ENCODE assay signal across 32 mouse cellular contexts in genomic region chr6:143668551-143668950, GRCm38 (mm10).
"Had no signal": no experiment of that assay in that cellular context is flagged by ENCODE, and none has a peak within 500 bp of the region (broad histone marks: within the 10 kb centered on the region; RNA-seq: fewer than 3 reads in every experiment).

No protein-coding gene starts in this region.

- H3K9ac ChIP-seq: limb, embryonic 12.5 days; limb, embryonic 13.5 days; limb, embryonic 15.5 days; liver, embryonic 12.5 days; liver, embryonic 13.5 days; liver, embryonic 14.5 days; liver, embryonic 15.5 days; liver, postnatal 0 days; lung, embryonic 14.5 days; lung, embryonic 15.5 days; midbrain, embryonic 12.5 days; midbrain, embryonic 13.5 days; midbrain, embryonic 15.5 days had no signal

- H3K36me3 ChIP-seq: limb, embryonic 10.5 days; limb, embryonic 12.5 days; limb, embryonic 13.5 days; limb, embryonic 15.5 days; liver, embryonic 12.5 days; liver, embryonic 13.5 days; liver, embryonic 15.5 days; lung, embryonic 15.5 days; midbrain, embryonic 10.5 days; midbrain, embryonic 12.5 days; midbrain, embryonic 13.5 days; midbrain, embryonic 15.5 days had no signal

- H3K4me1 ChIP-seq: limb, embryonic 10.5 days; limb, embryonic 12.5 days; limb, embryonic 13.5 days; limb, embryonic 15.5 days; liver, embryonic 12.5 days; liver, embryonic 13.5 days; liver, embryonic 15.5 days; lung, embryonic 15.5 days; megakaryocyte, embryonic 14.5 days; midbrain, embryonic 10.5 days; midbrain, embryonic 12.5 days; midbrain, embryonic 13.5 days; midbrain, embryonic 15.5 days had no signal

- H3K9me3 ChIP-seq: limb, embryonic 10.5 days; limb, embryonic 13.5 days; limb, embryonic 15.5 days; liver, embryonic 15.5 days; lung, embryonic 15.5 days; midbrain, embryonic 10.5 days; midbrain, embryonic 12.5 days; midbrain, embryonic 13.5 days; midbrain, embryonic 15.5 days had no signal

- DNase-seq: left cerebral cortex, postnatal 4 days; liver; liver, embryonic 13.5 days; liver, postnatal 0 days; lung, adult 18-20 months; lung, adult 2 months; lung, embryonic 14.5 days; lung, postnatal 10 days; lung, postnatal 14 days; lung, postnatal 36 days; lung, postnatal 4 days; midbrain, embryonic 14.5 days had no signal

- H3K27me3 ChIP-seq: limb, embryonic 12.5 days; limb, embryonic 15.5 days; liver, embryonic 12.5 days; liver, embryonic 13.5 days; liver, embryonic 15.5 days; lung, embryonic 15.5 days; megakaryocyte, embryonic 14.5 days; midbrain, embryonic 12.5 days; midbrain, embryonic 13.5 days; midbrain, embryonic 15.5 days had no signal

- H3K27ac ChIP-seq: left cerebral cortex, adult 2 months; limb, embryonic 10.5 days; limb, embryonic 12.5 days; limb, embryonic 13.5 days; limb, embryonic 15.5 days; liver, embryonic 12.5 days; liver, embryonic 13.5 days; liver, embryonic 14.5 days; liver, embryonic 15.5 days; lung, embryonic 15.5 days; macrophage; midbrain, embryonic 10.5 days; midbrain, embryonic 12.5 days; midbrain, embryonic 13.5 days; midbrain, embryonic 15.5 days had no signal

- ATAC-seq: liver, embryonic 12.5 days; liver, postnatal 0 days; lung, postnatal 0 days; midbrain, embryonic 13.5 days; midbrain, embryonic 15.5 days; midbrain, embryonic 16.5 days had no signal

- H3K4me3 ChIP-seq: left cerebral cortex, adult 2 months; limb, embryonic 10.5 days; limb, embryonic 12.5 days; limb, embryonic 13.5 days; limb, embryonic 15.5 days; liver, embryonic 12.5 days; liver, embryonic 13.5 days; liver, embryonic 15.5 days; lung, embryonic 15.5 days; megakaryocyte, embryonic 14.5 days; midbrain, embryonic 10.5 days; midbrain, embryonic 12.5 days; midbrain, embryonic 13.5 days; midbrain, embryonic 15.5 days; myocyte had no signal

- H3K4me2 ChIP-seq: limb, embryonic 12.5 days; limb, embryonic 13.5 days; limb, embryonic 15.5 days; liver, embryonic 11.5 days; liver, embryonic 12.5 days; liver, embryonic 13.5 days; liver, embryonic 15.5 days; lung, embryonic 14.5 days; lung, embryonic 15.5 days; midbrain, embryonic 11.5 days; midbrain, embryonic 12.5 days; midbrain, embryonic 13.5 days; midbrain, embryonic 15.5 days had no signal
